Mouse (Mus musculus) heart, postnatal 0 days (tissue): ENCODE data around the gene Spdef.

Source experiments
- CTCF ChIP-seq: IDR thresholded peaks from 2 replicates; pipeline ENCODE4 v1.5.1; 2016; ENCODE audit warnings: antibody characterized with exemption, control low read depth, low read depth
- EP300 ChIP-seq: IDR thresholded peaks from 2 replicates; pipeline ENCODE4 v1.6.1; 2016; ENCODE audit warnings: antibody characterized with exemption, low read depth

DNA sequence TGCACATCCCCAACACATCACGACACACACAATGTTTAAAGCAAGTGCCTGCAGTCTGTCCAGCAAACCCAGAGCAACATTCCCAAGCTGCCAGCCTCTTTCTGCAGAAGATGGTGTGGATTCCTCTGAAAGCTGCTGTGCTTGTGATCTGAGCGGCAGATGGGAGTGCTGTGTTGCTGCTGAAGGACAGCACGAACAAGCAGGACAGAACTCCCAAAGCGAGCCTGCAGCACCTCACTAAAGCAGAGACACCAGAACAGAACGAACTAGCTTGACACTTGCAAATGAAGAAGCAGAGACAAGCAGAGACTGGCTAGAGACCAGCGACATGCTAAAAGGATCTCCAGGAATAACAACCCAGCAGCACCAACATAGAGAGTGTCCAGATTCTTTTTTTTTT is 42.9 kb upstream of the Spdef start:
- no peak for TF ChIP-seq CTCF
- TF ChIP-seq EP300, result no peak
